Mouse (Mus musculus): ENCODE results near the gene Slmap. TPM values are rescaled to one million over a fixed set of nuclear protein-coding genes. Genes with fewer than 3 reads are reported as not detected.
"Not testable (repeated sequence)": the region's sequence is repeated elsewhere in the genome, so short reads cannot be mapped to it uniquely, and the experiment has no call there.

The Slmap gene
- 42.2 and 48.8 TPM in 2 replicates for polyA plus RNA-seq (2015; fragmentation: Nextera tagmentation; extraction: Ambion mirVana)

DNA sequence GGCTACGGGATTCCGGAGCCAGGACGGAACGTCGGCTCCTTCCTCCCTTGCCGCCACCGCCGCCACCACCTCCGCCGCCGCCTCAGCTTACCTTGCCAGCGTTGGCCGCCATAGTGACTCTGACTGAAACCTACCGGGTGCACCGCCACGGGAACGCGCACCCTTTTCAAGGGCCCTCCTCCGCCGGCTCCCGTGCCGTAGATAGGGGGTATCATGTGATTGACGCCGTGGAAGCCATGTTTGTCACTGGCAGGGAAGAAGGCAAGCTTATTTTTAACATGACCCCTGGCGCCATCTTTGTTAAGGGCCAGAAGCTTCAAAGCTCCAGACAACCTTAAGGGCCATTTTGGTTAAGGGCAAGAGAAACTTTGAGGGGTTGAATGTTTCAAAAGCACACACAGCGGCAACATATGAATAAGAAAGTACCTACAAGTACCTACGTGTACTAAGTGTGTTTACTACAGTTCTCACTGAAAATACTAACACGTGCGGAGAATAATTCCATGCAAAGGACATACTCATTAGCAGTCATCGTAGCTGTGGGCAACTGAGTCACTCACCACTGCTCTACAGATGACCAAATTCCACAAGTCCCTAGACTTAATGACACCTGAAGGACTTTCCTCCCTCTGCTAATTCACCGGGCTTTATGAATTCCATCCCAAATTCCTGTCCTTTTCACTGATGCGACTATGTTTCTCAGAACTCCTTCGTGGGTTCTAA, at the start of gene Slmap:
Gene Slmap, minus strand, starts transcription at position 175 of the 723 bp plus-strand sequence.
- Histone ChIP-seq H3K9me3 (no peaks in the 10 kb centered on the region), H3K27ac (peak within 1 kb of the TSS; percentile 81), H3K27me3 (replicated peaks) (no peaks in the 10 kb centered on the region), H3K36me3 (no peaks in the 10 kb centered on the region), H3K9ac (peak within 1 kb of the TSS; percentile 90), H3K4me3 (replicated peaks) (peak within 1 kb of the TSS; percentile 86), H3K4me2 (replicated peaks) (peak within 1 kb of the TSS; percentile 89), H3K4me1 (replicated peaks) (peaks cover 11% of the 10 kb centered on the region)
- ATAC-seq, result peak; percentile 93
- WGBS, result 13% methylated on average over 30 of the region's 33 CpGs

DNA sequence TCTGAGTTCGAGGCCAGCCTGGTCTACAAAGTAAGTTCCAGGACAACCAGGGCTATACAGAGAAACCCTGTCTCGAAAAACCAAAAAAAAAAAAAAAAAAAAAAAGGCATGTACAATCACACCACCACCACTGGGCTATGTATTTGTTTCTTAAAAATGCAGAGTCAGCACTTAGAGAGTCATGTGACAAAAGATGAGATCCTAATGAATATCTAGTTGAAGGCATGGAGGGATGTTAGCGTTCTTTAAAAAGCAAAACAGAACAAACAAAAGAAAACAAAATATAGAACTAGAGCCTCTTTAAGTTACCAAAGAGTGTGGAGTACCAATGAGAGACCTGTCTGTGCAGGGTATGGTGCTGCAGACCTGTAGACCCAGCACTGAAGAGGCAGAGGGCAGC, 48.9 kb upstream of the Slmap start:
- Histone ChIP-seq H3K4me1 (replicated peaks) (peaks cover 11% of the 10 kb centered on the region; the same call in 1 of the 2 replicates), H3K9me3 (no peaks in the 10 kb centered on the region), H3K27me3 (replicated peaks) (no peaks in the 10 kb centered on the region), H3K4me3 (replicated peaks) (no peak overlapping the region), H3K9ac (no peak overlapping the region), H3K4me2 (replicated peaks) (no peak overlapping the region), H3K36me3 (0 out of 2 replicates have a peak, but pooled peaks cover 5% of the 10 kb centered on the region), H3K27ac (no peak overlapping the region)
- 86% methylated on average over 3 of the region's 3 CpGs for WGBS
- no peak for ATAC-seq

DNA sequence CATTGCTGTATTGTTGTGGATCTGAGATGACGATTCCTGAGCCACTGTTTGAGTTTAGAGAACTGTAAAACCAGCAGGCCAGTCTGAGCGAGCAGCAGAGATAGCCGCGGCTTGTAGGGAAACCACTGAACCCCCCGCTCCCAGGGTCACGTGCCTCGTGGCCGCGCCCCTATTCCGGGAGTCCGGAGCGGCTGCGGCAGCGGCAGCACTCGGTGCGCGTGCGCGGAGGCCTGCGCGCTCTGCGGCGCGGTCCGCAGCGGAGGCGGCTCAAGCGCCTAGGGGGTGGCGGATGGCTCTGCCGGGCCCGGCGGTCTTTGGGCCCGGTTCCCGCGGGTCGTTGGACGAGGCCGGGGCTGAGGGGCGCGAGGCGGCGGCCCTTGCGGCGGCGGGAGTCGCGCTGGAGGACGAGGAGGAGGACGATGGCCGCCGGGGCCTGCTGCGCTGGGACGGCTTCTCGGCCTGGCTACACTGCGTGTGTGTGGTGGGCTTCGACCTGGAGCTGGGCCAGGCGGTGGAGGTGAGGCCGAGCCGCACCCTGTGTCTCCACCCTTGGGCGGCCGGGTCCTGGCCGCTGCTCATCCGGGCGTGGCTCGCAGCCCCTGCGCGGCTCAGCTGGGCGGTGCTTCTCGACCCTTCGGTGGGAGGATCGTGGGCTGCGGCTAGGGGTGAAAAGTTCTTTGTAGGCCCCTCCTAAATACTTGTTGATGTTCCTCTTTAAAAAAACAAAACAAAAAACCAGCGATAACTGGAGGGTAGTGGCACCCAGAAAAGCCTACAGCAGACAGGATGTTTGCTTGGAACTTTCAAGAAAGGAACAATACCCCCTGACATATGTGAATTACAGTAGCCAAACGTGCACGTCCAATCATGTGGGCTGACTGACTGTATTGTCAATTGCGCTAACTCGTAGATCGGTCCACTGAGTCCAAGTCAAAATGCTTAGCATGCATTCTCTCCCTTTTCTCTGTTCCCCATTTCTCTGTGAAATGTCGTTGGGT, 44.9 kb upstream of the Slmap start:
- under 1% methylated on average over 79 of the region's 79 CpGs for WGBS
- peak overlapping the region; percentile 75 for H3K4me3 ChIP-seq (replicated peaks)
- peak overlapping the region; percentile 57 for H3K4me2 ChIP-seq (replicated peaks)
- no peaks in the 10 kb centered on the region for H3K9me3 ChIP-seq
- H3K27me3 ChIP-seq (replicated peaks), result no peaks in the 10 kb centered on the region
- peak overlapping the region; percentile 99 for H3K27ac ChIP-seq
- peak; percentile 95 for ATAC-seq
- 0 out of 2 replicates have a peak, but pooled peaks cover 5% of the 10 kb centered on the region for H3K36me3 ChIP-seq
- H3K9ac ChIP-seq, result peak overlapping the region; percentile 98
- peaks cover 7% of the 10 kb centered on the region; the same call in 1 of the 2 replicates for H3K4me1 ChIP-seq (replicated peaks)

DNA sequence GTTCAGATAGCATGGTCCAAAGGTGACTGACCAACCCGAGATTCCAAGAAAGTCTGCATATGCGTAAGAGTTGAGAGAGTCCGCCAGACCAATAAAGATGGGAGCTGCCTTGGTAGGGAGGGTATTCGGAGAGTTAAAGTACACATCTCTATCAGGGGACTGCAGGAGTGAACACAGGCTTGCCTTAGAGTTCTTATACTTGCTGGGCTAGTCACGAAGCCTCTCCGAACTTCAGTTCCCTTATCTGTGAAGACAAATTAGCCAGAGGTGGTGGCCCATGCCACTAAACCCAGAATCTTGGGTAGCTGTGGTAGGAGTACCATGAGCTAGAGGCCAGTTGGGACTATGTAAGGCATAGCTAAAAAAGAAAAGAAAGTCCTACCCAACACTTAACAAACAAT, 44.1 kb upstream of the Slmap start:
- Histone ChIP-seq H3K27me3 (replicated peaks) (no peaks in the 10 kb centered on the region), H3K36me3 (0 out of 2 replicates have a peak, but pooled peaks cover 5% of the 10 kb centered on the region), H3K9me3 (no peaks in the 10 kb centered on the region), H3K9ac (no peak overlapping the region), H3K4me3 (replicated peaks) (no peak overlapping the region), H3K27ac (peak overlapping the region; percentile 86), H3K4me1 (replicated peaks) (peaks cover 7% of the 10 kb centered on the region; the same call in 1 of the 2 replicates), H3K4me2 (replicated peaks) (peak overlapping the region; percentile 57)
- WGBS, result 46% methylated on average over 6 of the region's 6 CpGs
- peak; percentile 87 for ATAC-seq

DNA sequence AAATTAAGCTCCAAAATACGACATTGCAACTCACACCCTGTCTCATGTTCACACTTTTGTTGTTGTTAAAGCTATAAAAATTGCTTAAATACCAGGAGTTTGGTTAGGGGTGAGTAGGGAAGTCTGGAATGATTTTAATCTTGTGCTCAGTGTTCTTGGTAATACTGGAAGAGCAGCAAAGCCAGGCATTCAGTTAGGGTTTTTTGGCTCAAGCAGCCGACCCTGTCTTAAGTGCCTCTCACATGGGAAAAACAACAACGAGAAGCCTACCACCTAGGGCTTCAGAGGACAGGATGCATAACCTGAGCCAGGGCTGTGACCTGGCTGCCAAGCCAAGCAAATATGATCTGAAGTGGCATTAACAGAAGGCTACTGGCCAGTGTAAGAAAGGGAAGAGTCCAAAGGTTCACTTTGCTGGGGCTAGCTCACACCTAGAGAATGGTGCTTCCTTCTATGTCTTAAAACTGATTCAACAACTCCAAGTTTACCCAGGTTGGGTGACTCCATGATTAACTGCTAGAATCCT, 41.6 kb upstream of the Slmap start:
- no peaks in the 10 kb centered on the region for H3K27me3 ChIP-seq (replicated peaks)
- no peaks in the 10 kb centered on the region for H3K9me3 ChIP-seq
- H3K4me1 ChIP-seq (replicated peaks), result peaks cover 1% of the 10 kb centered on the region; the same call in 1 of the 2 replicates
- 66% methylated on average over 3 of the region's 3 CpGs for WGBS
- ATAC-seq, result no peak
- no peak overlapping the region for H3K27ac ChIP-seq
- H3K4me3 ChIP-seq (replicated peaks), result no peak overlapping the region
- no peak overlapping the region for H3K9ac ChIP-seq
- H3K36me3 ChIP-seq, result no peaks in the 10 kb centered on the region
- no peak overlapping the region for H3K4me2 ChIP-seq (replicated peaks)

DNA sequence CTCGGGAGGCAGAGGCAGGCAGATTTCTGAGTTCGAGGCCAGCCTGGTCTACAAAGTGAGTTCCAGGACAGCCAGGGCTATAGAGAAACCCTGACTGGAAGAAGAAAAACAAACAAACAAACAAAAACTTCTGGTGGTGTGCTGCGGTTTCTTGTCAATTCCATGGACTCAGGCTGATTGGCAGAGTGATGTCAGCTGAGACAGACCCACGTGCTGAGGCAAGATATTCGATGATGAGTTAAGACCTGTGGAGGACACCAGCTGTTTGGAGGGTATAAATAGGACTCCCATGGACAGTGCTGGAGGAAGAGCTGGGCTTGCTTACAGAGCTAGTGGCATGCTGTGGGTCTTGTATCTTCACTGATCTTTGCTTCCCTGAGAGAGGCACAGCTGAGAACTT, 38.8 kb upstream of the Slmap start, which contains the start of gene Dennd6a:
Gene Dennd6a, plus strand, starts transcription at position 301 of the 400 bp plus-strand sequence.
- H3K9ac ChIP-seq; ATAC-seq; H3K4me3 ChIP-seq (replicated peaks); H3K9me3 ChIP-seq; H3K4me2 ChIP-seq (replicated peaks); H3K27me3 ChIP-seq (replicated peaks); H3K27ac ChIP-seq; H3K4me1 ChIP-seq (replicated peaks); H3K36me3 ChIP-seq: not testable (repeated sequence)
- WGBS, result 91% methylated on average over 5 of the region's 5 CpGs

DNA sequence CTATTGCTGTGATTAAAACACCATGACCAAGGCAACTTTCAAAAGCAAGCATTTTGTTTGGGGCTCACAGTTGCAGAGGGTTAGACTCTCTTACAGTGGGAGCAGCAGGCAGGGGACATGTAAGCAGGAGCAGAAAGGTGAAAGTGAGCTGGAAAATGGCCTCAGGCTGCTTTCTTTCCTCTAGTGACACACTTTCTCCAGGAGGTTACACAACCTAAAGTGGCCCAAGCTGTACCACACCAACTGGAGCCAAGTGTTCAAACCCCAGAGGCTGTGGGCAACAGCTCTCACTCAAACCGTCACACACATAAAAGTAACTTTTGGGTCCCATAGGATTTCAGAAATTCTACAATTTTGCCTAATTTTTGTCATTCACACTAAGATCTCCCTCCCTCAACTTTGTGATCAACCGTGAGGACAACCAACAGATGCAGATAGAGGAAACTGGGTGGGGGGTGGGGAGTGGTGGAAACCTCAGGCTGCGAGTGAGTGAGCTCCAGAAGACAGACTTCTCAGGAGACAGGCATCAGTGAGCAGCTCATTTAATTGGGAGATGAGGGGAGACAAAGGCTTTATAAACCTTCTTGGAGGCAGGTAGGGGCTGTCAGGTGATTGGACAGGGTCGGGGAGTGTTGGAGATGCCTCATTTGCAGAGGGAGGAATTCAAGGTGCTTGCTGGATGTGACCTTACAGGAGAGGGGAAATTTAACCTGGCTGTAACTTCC, 37.4 kb upstream of the Slmap start:
- no peaks in the 10 kb centered on the region for H3K4me1 ChIP-seq (replicated peaks)
- no peak overlapping the region for H3K4me2 ChIP-seq (replicated peaks)
- H3K27ac ChIP-seq, result no peak overlapping the region
- H3K9ac ChIP-seq, result no peak overlapping the region
- H3K4me3 ChIP-seq (replicated peaks), result no peak overlapping the region
- no peaks in the 10 kb centered on the region for H3K36me3 ChIP-seq
- no peaks in the 10 kb centered on the region for H3K9me3 ChIP-seq
- no peak for ATAC-seq
- 60% methylated on average over 4 of the region's 4 CpGs for WGBS
- H3K27me3 ChIP-seq (replicated peaks), result no peaks in the 10 kb centered on the region

DNA sequence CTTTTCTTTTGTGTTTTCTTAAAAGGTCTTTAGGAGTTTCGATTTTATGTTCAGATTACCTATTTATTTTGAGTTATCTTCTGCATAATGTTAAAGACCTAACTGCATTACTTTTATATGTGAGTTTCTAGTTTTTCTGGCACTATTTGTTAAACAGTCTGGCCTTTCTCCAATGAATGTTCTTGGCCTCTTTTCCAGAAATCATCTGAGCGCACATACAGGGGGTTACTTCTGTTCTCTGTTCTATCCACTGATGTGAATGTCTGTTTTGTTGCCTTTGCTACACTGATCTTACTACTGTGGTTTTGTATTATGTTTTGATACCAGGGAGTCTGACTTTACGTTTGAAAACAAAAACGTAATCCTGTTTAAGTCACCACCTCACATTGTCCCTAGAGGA, 35.1 kb upstream of the Slmap start:
- Histone ChIP-seq H3K36me3 (no peaks in the 10 kb centered on the region), H3K4me1 (replicated peaks) (no peaks in the 10 kb centered on the region), H3K27me3 (replicated peaks) (no peaks in the 10 kb centered on the region), H3K4me2 (replicated peaks) (no peak overlapping the region), H3K9ac (no peak overlapping the region), H3K4me3 (replicated peaks) (no peak overlapping the region), H3K27ac (no peak overlapping the region), H3K9me3 (no peaks in the 10 kb centered on the region)
- no peak for ATAC-seq
- WGBS, result 85% methylated on average over 4 of the region's 4 CpGs

DNA sequence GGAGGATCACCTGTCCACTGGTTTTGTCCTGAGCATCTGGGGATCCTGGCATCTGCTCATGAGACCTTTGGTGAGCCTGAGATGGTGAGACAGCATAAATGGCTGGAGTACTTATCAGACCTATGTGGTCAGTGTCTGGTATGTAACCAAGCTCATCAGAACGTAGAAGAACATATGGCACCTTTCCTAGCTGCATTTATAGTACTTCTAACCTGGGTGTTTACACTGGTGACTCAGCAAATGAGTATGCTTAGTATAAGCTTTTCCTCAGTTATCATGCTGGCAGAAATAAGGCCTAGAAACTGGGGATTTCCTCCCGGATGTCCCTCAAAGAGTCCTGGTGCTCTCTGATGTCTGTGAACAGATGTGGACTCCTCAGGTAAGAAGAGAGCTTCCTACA, 27.5 kb upstream of the Slmap start:
- no peak overlapping the region for H3K9ac ChIP-seq
- 73% methylated on average over 2 of the region's 2 CpGs for WGBS
- H3K36me3 ChIP-seq, result no peaks in the 10 kb centered on the region
- no peaks in the 10 kb centered on the region for H3K27me3 ChIP-seq (replicated peaks)
- no peak overlapping the region for H3K4me2 ChIP-seq (replicated peaks)
- H3K4me3 ChIP-seq (replicated peaks), result no peak overlapping the region
- H3K27ac ChIP-seq, result no peak overlapping the region
- no peaks in the 10 kb centered on the region for H3K9me3 ChIP-seq
- peaks cover 3% of the 10 kb centered on the region; the same call in 1 of the 2 replicates for H3K4me1 ChIP-seq (replicated peaks)
- no peak for ATAC-seq

DNA sequence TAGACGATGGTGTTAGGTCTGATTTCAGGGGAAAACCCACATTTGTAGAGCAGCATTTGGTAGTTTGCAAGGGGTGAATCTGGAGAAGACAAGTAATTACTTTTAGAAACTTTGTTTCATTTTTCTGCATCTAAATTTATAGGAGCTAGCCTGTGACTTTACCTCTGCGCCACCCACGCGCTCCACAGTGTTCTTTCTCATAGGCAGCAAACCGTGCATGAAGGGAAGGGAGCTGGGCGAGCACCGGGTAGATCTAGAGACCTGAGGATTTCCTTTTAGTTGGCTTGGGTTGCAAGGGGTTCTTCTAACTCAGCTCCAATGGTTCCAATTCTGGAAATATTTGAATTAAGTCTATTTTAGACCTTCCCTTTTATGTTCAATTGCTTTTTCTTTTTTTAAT, 23.8 kb upstream of the Slmap start:
- Histone ChIP-seq H3K27me3 (replicated peaks) (no peaks in the 10 kb centered on the region), H3K9ac (no peak overlapping the region), H3K4me1 (replicated peaks) (peaks cover 3% of the 10 kb centered on the region; the same call in 1 of the 2 replicates), H3K36me3 (no peaks in the 10 kb centered on the region), H3K27ac (no peak overlapping the region), H3K4me3 (replicated peaks) (no peak overlapping the region), H3K9me3 (no peaks in the 10 kb centered on the region), H3K4me2 (replicated peaks) (no peak overlapping the region)
- ATAC-seq, result no peak
- WGBS, result 85% methylated on average over 7 of the region's 7 CpGs

DNA sequence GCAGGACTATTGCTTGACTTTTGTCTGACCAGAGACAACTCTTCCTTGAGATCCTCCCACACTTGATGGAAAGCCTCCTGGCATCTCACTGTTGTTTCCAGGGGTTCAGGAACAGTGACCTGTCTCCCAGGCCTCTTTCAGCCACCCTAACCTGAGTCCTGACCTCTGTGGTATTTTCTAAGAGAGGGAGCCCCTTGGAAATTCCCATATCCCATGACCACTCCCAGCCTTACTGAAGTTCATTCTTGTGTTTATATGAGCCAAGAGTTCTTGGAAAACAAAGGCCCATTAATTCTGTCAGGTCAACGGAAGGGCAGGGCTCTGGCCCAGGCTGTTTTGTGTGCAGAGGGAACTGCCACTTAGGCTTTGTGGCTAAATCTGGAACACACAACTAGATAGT, 22.9 kb upstream of the Slmap start:
- Histone ChIP-seq H3K4me3 (replicated peaks) (no peak overlapping the region), H3K4me1 (replicated peaks) (peaks cover 3% of the 10 kb centered on the region; the same call in 1 of the 2 replicates), H3K4me2 (replicated peaks) (no peak overlapping the region), H3K27me3 (replicated peaks) (no peaks in the 10 kb centered on the region), H3K36me3 (no peaks in the 10 kb centered on the region), H3K9me3 (no peaks in the 10 kb centered on the region), H3K9ac (no peak overlapping the region), H3K27ac (no peak overlapping the region)
- WGBS, result 29% methylated on average over 1 of the region's 1 CpGs
- ATAC-seq, result peak; percentile 51; the same call in 1 of the 2 replicates

Measured in intestine, embryonic 15.5 days (tissue).